Mouse (Mus musculus): ENCODE measurements around the gene Galr2.

GRCm38 (mm10) chr11:116273469-116274044 is 7.2 kb upstream of the Galr2 start:
- TF ChIP-seq CTCF (IDR thresholded peaks at IDR 0.05; ENCODE audit: borderline replicate concordance, control insufficient read depth, extremely low read depth, insufficient read depth, low read length, poor library complexity) (no peak), POLR2A (IDR thresholded peaks at IDR 0.05; ENCODE audit: control insufficient read depth, extremely low read depth, insufficient read depth, low read length, poor library complexity) (no peak)

Measured in thymus, adult 2 months (tissue).